Mouse (Mus musculus): ENCODE measurements around the gene Rnf145. TPM values are rescaled to one million over a fixed set of nuclear protein-coding genes. Genes with fewer than 3 reads are reported as not detected.

Rnf145 gene
- polyA plus RNA-seq, 1 experiment: 361 TPM

GRCm38 (mm10) chr11:44514666-44515065 is 4.1 kb upstream of the Rnf145 start:
- TF ChIP-seq CTCF (IDR thresholded peaks at IDR 0.05; ENCODE audit: borderline replicate concordance, control insufficient read depth, extremely low read depth, insufficient read depth, low read length, poor library complexity) (no peak), POLR2A (IDR thresholded peaks at IDR 0.05; ENCODE audit: control insufficient read depth, extremely low read depth, insufficient read depth, low read length, poor library complexity) (no peak)

GRCm38 (mm10) chr11:44516362-44516761 is 2.4 kb upstream of the Rnf145 start:
- Histone ChIP-seq H3K27me3 (ENCODE audit: control insufficient read depth, insufficient read depth, low read length) (no peaks in the 10 kb centered on the region), H3K4me1 (replicated peaks; ENCODE audit: control insufficient read depth, insufficient read depth, low read length) (peaks cover 3% of the 10 kb centered on the region; the same call in 1 of the 2 replicates), H3K36me3 (ENCODE audit: control insufficient read depth, insufficient read depth, low read length) (no peaks in the 10 kb centered on the region), H3K27ac (ENCODE audit: control insufficient read depth, insufficient read depth, low read length) (no peak overlapping the region), H3K4me3 (ENCODE audit: control insufficient read depth, insufficient read depth, low read length) (no peak overlapping the region)
- DNase-seq: no peak
- WGBS: 85% methylated on average over 1 of the region's 1 CpGs
- TF ChIP-seq CTCF (IDR thresholded peaks at IDR 0.05; ENCODE audit: borderline replicate concordance, control insufficient read depth, extremely low read depth, insufficient read depth, low read length, poor library complexity): no peak
- no peak for TF ChIP-seq POLR2A (IDR thresholded peaks at IDR 0.05; ENCODE audit: control insufficient read depth, extremely low read depth, insufficient read depth, low read length, poor library complexity)

More at GRCm38 (mm10) chr11:44514666-44515065, 4.1 kb upstream of the Rnf145 start:
- Histone ChIP-seq H3K27ac (ENCODE audit: control insufficient read depth, insufficient read depth, low read length) (no peak overlapping the region), H3K27me3 (ENCODE audit: control insufficient read depth, insufficient read depth, low read length) (no peaks in the 10 kb centered on the region), H3K36me3 (ENCODE audit: control insufficient read depth, insufficient read depth, low read length) (no peaks in the 10 kb centered on the region), H3K4me3 (ENCODE audit: control insufficient read depth, insufficient read depth, low read length) (no peak overlapping the region), H3K4me1 (replicated peaks; ENCODE audit: control insufficient read depth, insufficient read depth, low read length) (peaks cover 3% of the 10 kb centered on the region; the same call in 1 of the 2 replicates)
- no peak for DNase-seq
- 83% methylated on average over 2 of the region's 2 CpGs for WGBS

- 73% methylated on average over 6 of the region's 6 CpGs for WGBS
- DNase-seq: no peak
- H3K27ac ChIP-seq (ENCODE audit: control insufficient read depth, insufficient read depth, low read length): no peak overlapping the region
These were observed 1.0 kb upstream of the Rnf145 start for GRCm38 (mm10) chr11:44517561-44518280.

GRCm38 (mm10) chr11:44519096-44519949 is 559 bp downstream of the Rnf145 start:
- no peak for TF ChIP-seq POLR2A (IDR thresholded peaks at IDR 0.05; ENCODE audit: control insufficient read depth, extremely low read depth, insufficient read depth, low read length, poor library complexity)
- no peak for TF ChIP-seq CTCF (IDR thresholded peaks at IDR 0.05; ENCODE audit: borderline replicate concordance, control insufficient read depth, extremely low read depth, insufficient read depth, low read length, poor library complexity)
- Histone ChIP-seq H3K4me3 (ENCODE audit: control insufficient read depth, insufficient read depth, low read length) (peak overlapping the region; percentile 97), H3K4me1 (replicated peaks; ENCODE audit: control insufficient read depth, insufficient read depth, low read length) (peaks cover 9% of the 10 kb centered on the region), H3K27ac (ENCODE audit: control insufficient read depth, insufficient read depth, low read length) (peak overlapping the region; percentile 95), H3K36me3 (ENCODE audit: control insufficient read depth, insufficient read depth, low read length) (no peaks in the 10 kb centered on the region; the same call in 1 of the 2 replicates), H3K27me3 (ENCODE audit: control insufficient read depth, insufficient read depth, low read length) (no peaks in the 10 kb centered on the region)
- DNase-seq: peak; percentile 54
- under 1% methylated on average over 45 of the region's 61 CpGs for WGBS

More at GRCm38 (mm10) chr11:44517561-44518280, 1.0 kb upstream of the Rnf145 start:
- Histone ChIP-seq H3K36me3 (ENCODE audit: control insufficient read depth, insufficient read depth, low read length) (no peaks in the 10 kb centered on the region), H3K4me1 (replicated peaks; ENCODE audit: control insufficient read depth, insufficient read depth, low read length) (peaks cover 5% of the 10 kb centered on the region; the same call in 1 of the 2 replicates), H3K4me3 (ENCODE audit: control insufficient read depth, insufficient read depth, low read length) (no peak overlapping the region), H3K27me3 (ENCODE audit: control insufficient read depth, insufficient read depth, low read length) (no peaks in the 10 kb centered on the region)
- TF ChIP-seq CTCF (IDR thresholded peaks at IDR 0.05; ENCODE audit: borderline replicate concordance, control insufficient read depth, extremely low read depth, insufficient read depth, low read length, poor library complexity) (no peak), POLR2A (IDR thresholded peaks at IDR 0.05; ENCODE audit: control insufficient read depth, extremely low read depth, insufficient read depth, low read length, poor library complexity) (no peak)

- TF ChIP-seq CTCF (IDR thresholded peaks at IDR 0.05; ENCODE audit: borderline replicate concordance, control insufficient read depth, extremely low read depth, insufficient read depth, low read length, poor library complexity) (no peak), POLR2A (IDR thresholded peaks at IDR 0.05; ENCODE audit: control insufficient read depth, extremely low read depth, insufficient read depth, low read length, poor library complexity) (peak; percentile 91)
- peak overlapping the region; percentile 95 for H3K27ac ChIP-seq (ENCODE audit: control insufficient read depth, insufficient read depth, low read length)
- peaks cover 7% of the 10 kb centered on the region for H3K36me3 ChIP-seq (ENCODE audit: control insufficient read depth, insufficient read depth, low read length)
- WGBS: under 1% methylated on average over 28 of the region's 28 CpGs
- peaks cover 12% of the 10 kb centered on the region for H3K4me1 ChIP-seq (replicated peaks; ENCODE audit: control insufficient read depth, insufficient read depth, low read length)
- no peaks in the 10 kb centered on the region for H3K27me3 ChIP-seq (ENCODE audit: control insufficient read depth, insufficient read depth, low read length)
- H3K4me3 ChIP-seq (ENCODE audit: control insufficient read depth, insufficient read depth, low read length): peak overlapping the region; percentile 97
- DNase-seq: peak; percentile 90
These were observed 1.4 kb downstream of the Rnf145 start for GRCm38 (mm10) chr11:44519950-44520761.

Data from thymus, adult 2 months (tissue).